Mouse (Mus musculus) heart, postnatal 36 days (tissue): ENCODE results near the gene Coro2b. TPM values are rescaled to one million over a fixed set of nuclear protein-coding genes. Genes with fewer than 3 reads are reported as not detected.

Source experiments
- DNase-seq, 2 experiments: peaks; one replicate each; pipeline ENCODE4 v3.0.0; 2021 to 2022
- intact Hi-C: fragments of 180-260 bp; cut with DNase I; formaldehyde crosslinking; loops from one replicate; pipeline ENCODE4 v1.15.1; 2025
- total RNA-seq, 2 experiments: library from RNA; stranded (reverse); gene quantifications; 2 replicates each; pipeline ENCODE4 v1.2.3; 2021

Coro2b gene
- total RNA-seq, 2 experiments from 2014 or later, result 9.8 to 14.5 TPM

DNA sequence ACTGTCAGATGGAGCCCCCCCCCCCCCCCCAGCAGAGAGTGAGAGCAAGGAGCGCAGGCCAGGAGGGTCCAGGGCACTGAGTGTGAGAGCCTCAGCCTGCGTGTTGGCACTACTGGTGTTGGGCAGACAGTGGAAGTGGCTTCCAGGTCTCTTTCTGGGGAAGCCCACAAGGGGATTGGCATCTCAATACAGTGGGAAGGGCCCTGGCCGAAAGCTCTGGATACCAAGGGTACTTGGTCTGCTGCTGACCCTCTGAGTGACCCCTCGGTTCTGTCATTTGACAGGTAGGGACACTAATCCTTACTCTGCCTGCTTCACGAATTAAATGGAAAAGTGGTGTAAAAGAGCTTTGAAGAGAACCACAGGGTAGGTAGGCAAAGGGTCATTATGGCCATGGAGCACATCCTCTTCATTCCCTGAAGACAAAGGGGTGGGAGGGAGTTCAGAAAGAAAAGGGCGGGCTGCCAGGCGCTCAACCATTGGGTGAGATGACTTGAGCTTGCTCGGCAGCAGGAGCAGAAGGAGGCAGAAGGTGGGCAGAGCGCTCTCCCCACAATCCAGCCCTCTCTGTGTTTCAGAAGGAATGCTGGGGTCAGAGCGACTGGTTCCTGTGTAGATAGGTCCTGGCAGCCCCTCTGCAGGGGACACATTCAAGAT, 116.5 kb downstream of the Coro2b start:
- DNase-seq, result peak in 1 of 2 experiments; percentile 69
- intact Hi-C loops, result no loop called here

DNA sequence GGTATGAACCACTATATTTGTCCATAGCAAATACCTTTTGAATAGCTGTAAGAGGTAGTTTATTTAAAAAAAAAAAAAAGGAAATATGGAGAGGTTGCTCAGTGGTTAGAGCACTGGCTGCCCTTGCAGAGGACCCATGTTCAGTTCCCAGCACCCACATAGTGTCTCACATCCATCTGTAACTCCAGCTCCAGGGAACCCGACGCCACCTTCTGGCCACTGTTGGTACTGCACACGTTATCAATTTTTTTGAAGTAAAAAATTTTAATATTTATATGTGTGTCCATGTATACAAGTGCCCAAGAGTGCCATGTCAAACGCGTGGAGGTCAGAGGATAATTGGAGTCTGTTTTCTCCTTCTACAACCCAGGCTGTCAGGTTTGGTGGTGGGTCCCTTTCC, 118.1 kb downstream of the Coro2b start:
- intact Hi-C loops, result loop anchor here (5.0 kb wide), 1 partner anchor 49 kb away; no protein-coding TSS in a partner anchor
- no peak for DNase-seq

GRCm38 (mm10) chr9:62407357-62408146, 129.3 kb downstream of the Coro2b start:
- DNase-seq, result no peak
- intact Hi-C loops, result loop anchor here (2.0 kb wide), 1 partner anchor 23 kb away; no protein-coding TSS in a partner anchor

GRCm38 (mm10) chr9:62406423-62407013, 130.3 kb downstream of the Coro2b start:
- intact Hi-C loops, result loop anchor here (2.0 kb wide), 1 partner anchor 22 kb away; no protein-coding TSS in a partner anchor

DNA sequence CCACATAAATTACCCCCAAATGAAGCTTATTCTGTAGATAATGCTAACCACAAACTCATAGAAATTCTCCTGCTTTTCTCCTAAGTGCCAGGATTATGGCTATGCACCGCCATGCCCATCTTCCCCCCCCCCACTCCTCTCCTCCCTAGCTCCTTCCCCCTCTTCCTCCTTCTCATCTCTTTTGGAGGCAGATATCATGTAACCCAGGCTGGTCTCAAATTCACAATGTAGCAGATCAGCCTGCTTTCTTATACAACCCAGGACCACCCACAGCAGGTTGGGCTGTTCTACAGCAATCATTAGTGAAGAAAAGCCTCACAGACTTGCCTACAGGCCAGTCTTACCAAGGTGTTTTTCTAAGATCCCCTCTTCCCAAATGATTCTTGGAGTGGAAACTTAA, 135.3 kb downstream of the Coro2b start:
- no peak for DNase-seq
- intact Hi-C loops, result no loop called here

More at GRCm38 (mm10) chr9:62406423-62407013, 130.3 kb downstream of the Coro2b start:
- DNase-seq, result no peak

- intact Hi-C loops, result no loop called here
- no peak for DNase-seq
Measured at GRCm38 (mm10) chr9:62400531-62401170, 136.2 kb downstream of the Coro2b start.

DNA sequence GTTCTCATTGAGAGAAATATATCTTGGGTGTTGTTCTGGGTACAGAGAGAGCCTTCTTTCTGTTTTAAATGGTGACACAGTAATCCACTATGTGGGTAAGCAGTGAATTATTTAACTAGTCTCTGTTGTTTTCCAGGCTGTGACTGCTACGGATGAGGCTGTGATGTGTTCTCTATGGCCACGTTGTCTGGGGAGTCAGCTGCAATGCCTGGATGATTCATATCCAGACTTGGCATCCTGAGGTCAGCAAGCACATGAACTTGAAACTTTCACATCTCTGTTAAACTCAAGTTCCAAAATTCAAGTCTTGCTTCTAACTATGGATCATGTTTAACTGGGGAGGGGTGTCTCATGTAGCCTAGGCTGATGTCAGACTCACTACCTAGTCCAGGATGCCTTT, 142.7 kb downstream of the Coro2b start:
- intact Hi-C loops, result no loop called here
- DNase-seq, result no peak

DNA sequence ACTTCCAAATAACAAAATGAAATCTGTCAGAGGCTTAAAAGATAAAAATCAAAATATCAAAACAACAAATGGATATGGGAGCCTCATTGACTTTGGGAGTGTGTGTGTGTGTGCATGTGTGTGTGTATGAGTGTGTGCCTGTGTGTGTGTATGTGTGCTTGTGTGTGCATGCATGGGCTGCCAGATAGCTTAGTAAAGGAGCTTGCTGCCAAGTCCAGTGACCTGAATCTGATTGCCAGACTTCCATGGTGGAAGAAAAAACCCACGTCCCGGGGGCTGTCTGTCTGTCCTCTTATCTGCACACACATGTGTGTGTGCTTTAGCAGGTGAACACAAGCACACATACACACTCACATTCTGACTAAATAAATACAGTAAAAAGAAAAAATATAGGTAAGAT, 143.3 kb downstream of the Coro2b start:
- intact Hi-C loops, result no loop called here
- no peak for DNase-seq

- intact Hi-C loops, result no loop called here
- DNase-seq, result no peak
Measured at GRCm38 (mm10) chr9:62389735-62390134, 147.1 kb downstream of the Coro2b start.

GRCm38 (mm10) chr9:62385727-62386518, 150.9 kb downstream of the Coro2b start:
- DNase-seq, result no peak
- intact Hi-C loops, result loop anchor here (2.0 kb wide), 1 partner anchor 21 kb away; no protein-coding TSS in a partner anchor

GRCm38 (mm10) chr9:62385062-62385461, 151.8 kb downstream of the Coro2b start:
- intact Hi-C loops, result loop anchor here (2.0 kb wide), 1 partner anchor 22 kb away; no protein-coding TSS in a partner anchor

DNA sequence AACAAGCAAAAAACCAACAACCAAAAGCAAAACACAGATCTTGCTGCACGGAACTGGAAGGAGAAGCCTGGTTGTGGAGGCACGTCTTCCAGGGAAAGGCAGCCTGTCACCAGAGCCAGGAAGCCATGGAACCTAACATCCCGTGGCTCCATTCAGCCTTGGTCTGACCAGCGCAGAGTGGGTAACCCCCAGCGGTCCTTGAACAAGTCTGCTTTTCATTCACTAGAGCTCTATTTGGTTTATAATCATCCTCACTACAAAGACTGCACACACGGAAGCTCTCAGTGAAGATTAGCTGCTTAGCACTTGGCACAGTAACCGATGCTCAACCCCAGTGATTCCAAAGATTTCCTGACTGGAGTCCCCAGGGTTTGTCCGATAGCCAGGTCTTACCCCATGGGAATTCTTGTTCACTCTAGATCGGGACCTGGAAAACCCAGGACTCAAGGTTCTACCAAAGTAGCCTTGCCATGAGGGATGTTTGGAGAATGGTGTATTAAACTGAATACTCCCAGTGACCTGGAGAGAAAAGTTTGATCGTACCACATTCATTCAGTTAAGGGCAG, 154.2 kb downstream of the Coro2b start:
- DNase-seq, result no peak
- intact Hi-C loops, result no loop called here

More at GRCm38 (mm10) chr9:62385062-62385461, 151.8 kb downstream of the Coro2b start:
- no peak for DNase-seq

GRCm38 (mm10) chr9:62381402-62381913, 155.4 kb downstream of the Coro2b start:
- DNase-seq, result peak in 1 of 2 experiments; percentile 32
- intact Hi-C loops, result loop anchor here (2.0 kb wide), 1 partner anchor 33 kb away; no protein-coding TSS in a partner anchor

DNA sequence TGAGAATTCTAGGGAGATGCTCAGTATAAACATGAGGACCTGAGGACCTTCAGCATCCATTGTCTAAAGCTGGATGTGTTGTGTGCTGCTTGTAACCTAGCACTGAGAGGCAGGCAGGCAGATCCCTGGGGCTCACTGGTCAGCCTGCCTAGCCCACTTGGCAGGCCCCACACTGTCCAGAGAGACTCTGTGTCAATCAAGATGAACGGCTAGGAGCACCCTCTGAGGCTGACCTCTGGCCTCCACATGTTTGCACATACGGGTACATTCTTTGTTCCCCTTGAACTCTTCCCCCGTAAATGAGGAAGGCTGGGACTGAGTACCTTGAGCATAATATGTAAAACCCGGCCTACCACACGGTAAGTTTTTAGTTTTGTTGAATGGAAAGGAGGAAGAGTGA, 156.5 kb downstream of the Coro2b start:
- intact Hi-C loops, result loop anchor here (2.0 kb wide), 1 partner anchor 34 kb away; no protein-coding TSS in a partner anchor

GRCm38 (mm10) chr9:62377897-62378296, 158.9 kb downstream of the Coro2b start:
- intact Hi-C loops, result no loop called here
- DNase-seq, result no peak

More for the DNA sequence above, 156.5 kb downstream of the Coro2b start:
- DNase-seq, result no peak

GRCm38 (mm10) chr9:62374276-62374675, 162.6 kb downstream of the Coro2b start:
- DNase-seq, result no peak
- intact Hi-C loops, result loop anchor here (5.0 kb wide), 2 partner anchors 37 to 38 kb away; no protein-coding TSS in a partner anchor

DNA sequence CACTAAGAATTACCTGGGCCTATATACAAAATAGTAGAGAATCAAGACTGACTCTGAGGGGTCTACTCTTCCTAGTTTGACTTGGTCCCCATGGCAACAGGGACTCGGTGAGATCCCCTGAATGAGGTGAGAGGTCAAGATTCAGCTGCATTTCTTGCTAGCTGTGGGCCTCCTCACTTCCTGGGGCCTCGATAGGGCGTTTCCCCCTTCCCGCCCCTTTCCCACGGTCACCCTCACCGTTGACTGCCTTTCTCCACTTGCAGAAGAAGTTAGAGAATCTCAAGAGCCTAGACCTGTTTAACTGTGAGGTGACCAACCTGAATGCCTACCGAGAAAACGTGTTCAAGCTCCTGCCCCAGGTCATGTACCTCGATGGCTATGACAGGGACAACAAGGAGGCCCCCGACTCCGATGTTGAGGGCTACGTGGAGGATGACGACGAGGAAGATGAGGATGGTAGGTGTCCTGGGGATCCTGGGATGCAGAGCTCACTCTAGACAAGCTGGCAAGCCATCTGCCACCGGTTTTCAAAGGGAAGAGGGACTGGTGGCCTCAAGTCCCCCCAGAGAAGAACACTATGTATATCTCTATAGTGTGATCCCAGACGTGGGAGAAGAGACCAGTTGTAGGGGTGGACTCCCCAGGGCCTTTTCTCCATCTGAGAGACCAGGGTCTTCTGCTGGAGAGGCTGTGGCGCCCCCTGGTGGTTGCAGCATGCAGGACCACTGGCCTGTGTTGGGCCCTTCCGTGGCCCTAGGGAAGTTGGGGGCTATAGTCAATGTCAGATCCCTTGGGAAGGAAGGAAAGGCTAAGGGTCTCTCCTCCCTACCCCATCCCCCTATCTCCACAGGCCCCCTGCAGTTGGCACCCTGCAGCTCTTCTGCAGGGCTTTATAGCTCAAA, 163.4 kb downstream of the Coro2b start:
- intact Hi-C loops, result loop anchor here (1.0 to 5.0 kb wide), 4 partner anchors 36 to 177 kb away; no protein-coding TSS in a partner anchor
- peak; percentile 82 to 88 for DNase-seq
